Mouse (Mus musculus) hindbrain, embryonic 14.5 days (tissue): Measurements from ENCODE around the gene Ufc1. TPM values are rescaled to one million over a fixed set of nuclear protein-coding genes. Genes with fewer than 3 reads are reported as not detected.
A peak's percentile ranks its signal among the peaks of the same experiment; 100 is the strongest.

Experiments
- ATAC-seq: fragments of 200-750 bp; cut with Nextera tagmentation; 2 replicates; pipeline ENCODE4 v1.8.0; 2017; ENCODE audit warnings: moderate number of reproducible peaks, mild to moderate bottlenecking, moderate TSS enrichment, moderate library complexity; ENCODE audit not compliant: low FRiP score
- DNase-seq: peaks from one replicate; pipeline ENCODE4 v3.0.0-alpha.2; 2015; ENCODE audit warnings: low spot score
- H3K27ac ChIP-seq: fragments of 300-500 bp; sonication (generic); 2 replicates; pipeline ENCODE4 v1.5.1; 2014; ENCODE audit warnings: mild to moderate bottlenecking, moderate library complexity
- H3K27me3 ChIP-seq: fragments of 300-500 bp; sonication (generic); 2 replicates; pipeline ENCODE4 v1.6.1; 2014; ENCODE audit warnings: mild to moderate bottlenecking, low read length, mixed read lengths; ENCODE audit not compliant: control insufficient read depth, insufficient read depth
- H3K36me3 ChIP-seq: fragments of 300-500 bp; sonication (generic); replicated peaks from 2 replicates; pipeline ENCODE4 v1.6.1; 2014; ENCODE audit not compliant: control insufficient read depth, insufficient read depth
- H3K4me1 ChIP-seq: fragments of 300-500 bp; sonication (generic); replicated peaks from 2 replicates; pipeline ENCODE4 v1.6.1; 2014; ENCODE audit warnings: antibody characterized with exemption, low read length, mixed read lengths; ENCODE audit not compliant: control insufficient read depth, insufficient read depth
- H3K4me2 ChIP-seq: fragments of 300-500 bp; sonication (generic); replicated peaks from 2 replicates; pipeline ENCODE4 v1.6.1; 2014; ENCODE audit warnings: mild to moderate bottlenecking, moderate library complexity
- H3K4me3 ChIP-seq: fragments of 300-500 bp; sonication (generic); replicated peaks from 2 replicates; pipeline ENCODE4 v1.5.1; 2014; ENCODE audit warnings: mild to moderate bottlenecking, low read length
- H3K9ac ChIP-seq: fragments of 300-500 bp; sonication (generic); 2 replicates; pipeline ENCODE4 v1.6.1; 2014
- H3K9me3 ChIP-seq: fragments of 300-500 bp; sonication (generic); 2 replicates; pipeline ENCODE4 v1.6.1; 2016; ENCODE audit warnings: low read length; ENCODE audit not compliant: control insufficient read depth
- WGBS: fragments of 180-500 bp; shearing (Covaris S2); extraction: QIAGEN DNeasy Blood & Tissue Kit; methylation state at CpG from one replicate; pipeline ENCODE4 v1.1.7; 2014; 5-methylcytosine and 5-hydroxymethylcytosine counted together
- polyA plus RNA-seq: library from polyadenylated mRNA; unstranded; fragments of >200 nt; fragmentation: Nextera tagmentation; extraction: Ambion mirVana; gene quantifications from 2 replicates; pipeline ENCODE4 v1.2.1, GENCODE M21; 2014

Ufc1 gene
- polyA plus RNA-seq, 1 experiment from 2014 or later: 131 TPM

- H3K27me3 ChIP-seq: no peaks in the 10 kb centered on the region
- WGBS: under 1% methylated on average over 10 of the region's 10 CpGs
- peak overlapping the region; percentile 82 for H3K27ac ChIP-seq
- H3K4me3 ChIP-seq: peak overlapping the region; percentile 59
- ATAC-seq (peak; percentile 0; the same call in 1 of the 2 replicates), DNase-seq (peak; percentile 69)
- H3K9me3 ChIP-seq: no peaks in the 10 kb centered on the region
- H3K36me3 ChIP-seq: peaks cover 62% of the 10 kb centered on the region
- peak overlapping the region; percentile 41 for H3K9ac ChIP-seq
- H3K4me2 ChIP-seq: peak overlapping the region; percentile 65
- peaks cover 26% of the 10 kb centered on the region for H3K4me1 ChIP-seq
Measured at GRCm38 (mm10) chr1:171281528-171281923, 13.3 kb downstream of the Ufc1 start.

GRCm38 (mm10) chr1:171280916-171281527 lies 13.8 kb downstream of the Ufc1 start, which contains the start of gene Ppox:
TSS of gene Ppox (minus strand) at chr1:171281186.
- Histone ChIP-seq H3K9ac (peak within 1 kb of the TSS; percentile 58), H3K9me3 (no peaks in the 10 kb centered on the region), H3K4me1 (peaks cover 21% of the 10 kb centered on the region), H3K27ac (peak within 1 kb of the TSS; percentile 82), H3K27me3 (no peaks in the 10 kb centered on the region), H3K4me2 (peak within 1 kb of the TSS; percentile 65), H3K4me3 (peak within 1 kb of the TSS; percentile 59), H3K36me3 (peaks cover 63% of the 10 kb centered on the region)
- DNase-seq: peak; percentile 94
- ATAC-seq: peak; percentile 98
- WGBS: under 1% methylated on average over 26 of the region's 26 CpGs

GRCm38 (mm10) chr1:171280250-171280915 lies 14.4 kb downstream of the Ufc1 start:
- Histone ChIP-seq H3K36me3 (peaks cover 63% of the 10 kb centered on the region), H3K4me2 (peak overlapping the region; percentile 65), H3K9me3 (no peaks in the 10 kb centered on the region), H3K9ac (peak overlapping the region; percentile 58), H3K27ac (peak overlapping the region; percentile 57; the same call in 1 of the 2 replicates), H3K4me1 (peaks cover 15% of the 10 kb centered on the region), H3K27me3 (no peaks in the 10 kb centered on the region), H3K4me3 (peak overlapping the region; percentile 59)
- DNase-seq (no peak), ATAC-seq (peak; percentile 12; the same call in 1 of the 2 replicates)
- 1% methylated on average over 25 of the region's 25 CpGs for WGBS

GRCm38 (mm10) chr1:171279721-171280120 lies 15.1 kb downstream of the Ufc1 start:
- H3K9me3 ChIP-seq: no peaks in the 10 kb centered on the region
- ATAC-seq (no peak), DNase-seq (no peak)
- H3K4me2 ChIP-seq: peak overlapping the region; percentile 65
- H3K9ac ChIP-seq: peak overlapping the region; percentile 58; the same call in 1 of the 2 replicates
- peaks cover 63% of the 10 kb centered on the region for H3K36me3 ChIP-seq
- H3K27me3 ChIP-seq: no peaks in the 10 kb centered on the region
- H3K27ac ChIP-seq: no peak overlapping the region
- peaks cover 14% of the 10 kb centered on the region for H3K4me1 ChIP-seq
- WGBS: 60% methylated on average over 5 of the region's 5 CpGs
- H3K4me3 ChIP-seq: peak overlapping the region; percentile 59; the same call in 1 of the 2 replicates

GRCm38 (mm10) chr1:171279012-171279705 lies 15.7 kb downstream of the Ufc1 start:
- whole genome bisulfite sequencing: 91% methylated on average over 14 of the region's 14 CpGs
- peaks cover 63% of the 10 kb centered on the region for H3K36me3 ChIP-seq
- H3K4me2 ChIP-seq: no peak overlapping the region
- 0 out of 2 replicates have a peak overlapping the region, but pooled peaks have one; percentile 58 for H3K9ac ChIP-seq
- H3K27ac ChIP-seq: no peak overlapping the region
- H3K27me3 ChIP-seq: no peaks in the 10 kb centered on the region
- H3K4me3 ChIP-seq: no peak overlapping the region
- no peaks in the 10 kb centered on the region for H3K9me3 ChIP-seq
- no peak for ATAC-seq
- peaks cover 14% of the 10 kb centered on the region for H3K4me1 ChIP-seq
- DNase-seq: no peak

- DNase-seq: no peak
- Histone ChIP-seq H3K4me2 (no peak overlapping the region), H3K36me3 (peaks cover 63% of the 10 kb centered on the region), H3K27me3 (no peaks in the 10 kb centered on the region), H3K4me1 (peaks cover 14% of the 10 kb centered on the region), H3K9ac (no peak overlapping the region), H3K4me3 (no peak overlapping the region), H3K9me3 (no peaks in the 10 kb centered on the region), H3K27ac (no peak overlapping the region)
- 96% methylated on average over 8 of the region's 8 CpGs for WGBS
- no peak for ATAC-seq
Measured at GRCm38 (mm10) chr1:171278436-171278835, 16.4 kb downstream of the Ufc1 start.

- H3K9ac ChIP-seq: no peak overlapping the region
- no peak overlapping the region for H3K27ac ChIP-seq
- H3K36me3 ChIP-seq: peaks cover 63% of the 10 kb centered on the region
- H3K4me1 ChIP-seq: peaks cover 14% of the 10 kb centered on the region
- no peak overlapping the region for H3K4me3 ChIP-seq
- WGBS: 94% methylated on average over 10 of the region's 10 CpGs
- no peak for DNase-seq
- no peak overlapping the region for H3K4me2 ChIP-seq
- H3K27me3 ChIP-seq: no peaks in the 10 kb centered on the region
- ATAC-seq: no peak
- no peaks in the 10 kb centered on the region for H3K9me3 ChIP-seq
Measured at GRCm38 (mm10) chr1:171277736-171278135, 17.1 kb downstream of the Ufc1 start.

GRCm38 (mm10) chr1:171276110-171276748 lies 18.6 kb downstream of the Ufc1 start:
- Histone ChIP-seq H3K4me2 (no peak overlapping the region), H3K4me3 (no peak overlapping the region), H3K9ac (no peak overlapping the region), H3K36me3 (peaks cover 66% of the 10 kb centered on the region), H3K4me1 (peaks cover 17% of the 10 kb centered on the region), H3K27me3 (no peaks in the 10 kb centered on the region), H3K27ac (no peak overlapping the region), H3K9me3 (no peaks in the 10 kb centered on the region)
- DNase-seq (no peak), ATAC-seq (no peak)
- WGBS: 95% methylated on average over 14 of the region's 14 CpGs
